Mouse (Mus musculus) lung, postnatal 0 days (tissue): Measurements from ENCODE around the gene Akr1c18. TPM values are rescaled to one million over a fixed set of nuclear protein-coding genes. Genes with fewer than 3 reads are reported as not detected.
"Not testable (repeated sequence)": the region's sequence is repeated elsewhere in the genome, so short reads cannot be mapped to it uniquely, and the experiment has no call there.

Source experiments
- ATAC-seq: fragments of 200-750 bp; cut with Nextera tagmentation; 2 replicates; pipeline ENCODE4 v1.8.0; 2017; ENCODE audit warnings: moderate library complexity
- DNase-seq: peaks from one replicate; pipeline ENCODE4 v3.0.0-alpha.2; 2016; ENCODE audit warnings: low spot score
- H3K27ac ChIP-seq: fragments of 300-500 bp; sonication (generic); 2 replicates; pipeline ENCODE4 v1.5.1; 2014; ENCODE audit warnings: antibody characterized with exemption, mild to moderate bottlenecking, low read length, mixed read lengths
- H3K27me3 ChIP-seq: fragments of 300-500 bp; sonication (generic); replicated peaks from 2 replicates; pipeline ENCODE4 v1.6.1; 2014; ENCODE audit warnings: low read length, mixed read lengths; ENCODE audit not compliant: insufficient read depth
- H3K36me3 ChIP-seq: fragments of 300-500 bp; sonication (generic); 2 replicates; pipeline ENCODE4 v1.6.1; 2014; ENCODE audit warnings: low read length, mixed read lengths; ENCODE audit not compliant: insufficient read depth
- H3K4me1 ChIP-seq: fragments of 300-500 bp; sonication (generic); 2 replicates; pipeline ENCODE4 v1.6.1; 2014; ENCODE audit warnings: antibody characterized with exemption, low read depth, low read length, mixed read lengths; ENCODE audit not compliant: insufficient read depth
- H3K4me2 ChIP-seq: fragments of 300-500 bp; sonication (generic); replicated peaks from 2 replicates; pipeline ENCODE4 v1.6.1; 2014; ENCODE audit warnings: low read depth, mild to moderate bottlenecking, low read length, moderate library complexity, mixed read lengths
- H3K4me3 ChIP-seq: fragments of 300-500 bp; sonication (generic); 2 replicates; pipeline ENCODE4 v1.5.1; 2014; ENCODE audit warnings: low read depth, low read length
- H3K9ac ChIP-seq: fragments of 300-500 bp; sonication (generic); replicated peaks from 2 replicates; pipeline ENCODE4 v1.6.1; 2014; ENCODE audit warnings: low read depth, mild to moderate bottlenecking
- H3K9me3 ChIP-seq: fragments of 300-500 bp; sonication (generic); 2 replicates; pipeline ENCODE4 v1.6.1; 2016; ENCODE audit warnings: low read length, mixed read lengths
- CTCF ChIP-seq: IDR thresholded peaks from 2 replicates; pipeline ENCODE4 v1.5.1; 2016; ENCODE audit warnings: antibody characterized with exemption, mild to moderate bottlenecking
- EP300 ChIP-seq: IDR thresholded peaks from 2 replicates; pipeline ENCODE4 v1.6.1; 2016; ENCODE audit warnings: antibody characterized with exemption, mild to moderate bottlenecking, control low read depth
- WGBS: fragments of 180-500 bp; shearing (Covaris S2); extraction: QIAGEN DNeasy Blood & Tissue Kit; methylation state at CpG from one replicate; pipeline ENCODE4 v1.1.7; 2014; 5-methylcytosine and 5-hydroxymethylcytosine counted together
- polyA plus RNA-seq: library from polyadenylated mRNA; unstranded; fragments of >200 nt; fragmentation: Nextera tagmentation; extraction: Ambion mirVana; gene quantifications from 2 replicates; pipeline ENCODE4 v1.2.1, GENCODE M21; 2015

Gene Akr1c18
- polyA plus RNA-seq, 1 experiment from 2014 or later: 0.37 TPM

DNA sequence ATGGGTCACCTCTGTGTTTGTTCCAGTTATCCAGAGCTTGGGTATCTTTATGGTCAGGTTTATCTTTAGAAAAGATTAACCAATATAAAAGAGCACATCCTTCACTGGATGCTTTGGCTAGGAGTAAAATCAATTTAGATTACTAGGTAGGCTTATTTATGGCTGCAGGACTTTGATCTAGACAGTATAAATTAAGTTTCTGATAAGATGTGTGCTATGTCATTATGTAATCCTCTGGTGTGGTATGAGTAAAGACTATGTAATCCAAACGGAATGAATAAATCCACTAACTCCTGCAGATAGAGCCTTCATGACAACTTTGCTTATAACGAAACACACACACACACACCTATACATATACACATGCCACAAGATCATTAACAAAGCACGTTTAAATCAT is 18.7 kb downstream of the Akr1c18 start:
- Histone ChIP-seq H3K4me2 (no peak overlapping the region), H3K36me3 (no peaks in the 10 kb centered on the region), H3K27me3 (no peaks in the 10 kb centered on the region), H3K4me3 (no peak overlapping the region), H3K27ac (no peak overlapping the region), H3K4me1 (no peaks in the 10 kb centered on the region), H3K9me3 (no peaks in the 10 kb centered on the region), H3K9ac (no peak overlapping the region)
- DNase-seq: no peak
- ATAC-seq: no peak
- TF ChIP-seq CTCF: no peak
- TF ChIP-seq EP300: no peak
- WGBS: 38% methylated on average over 3 of the region's 3 CpGs

DNA sequence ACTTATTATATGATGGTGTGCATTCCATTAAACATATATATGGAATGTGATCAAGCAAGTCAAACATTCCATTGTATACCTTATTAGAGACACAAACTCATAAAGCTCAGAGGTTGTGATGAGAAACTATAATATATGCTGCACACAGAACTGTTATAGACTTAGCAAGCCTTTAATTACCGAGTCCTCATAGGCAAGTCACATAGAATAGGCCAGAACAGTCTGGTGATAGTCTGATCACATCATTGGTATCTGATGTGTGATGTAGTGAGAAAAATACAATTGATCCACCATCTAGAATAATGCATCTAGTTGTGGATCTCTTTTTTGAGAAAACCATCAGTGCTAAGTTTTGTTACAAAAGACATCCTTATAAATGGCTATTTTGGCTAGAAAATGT is 19.1 kb downstream of the Akr1c18 start:
- WGBS: 82% methylated on average over 1 of the region's 1 CpGs

DNA sequence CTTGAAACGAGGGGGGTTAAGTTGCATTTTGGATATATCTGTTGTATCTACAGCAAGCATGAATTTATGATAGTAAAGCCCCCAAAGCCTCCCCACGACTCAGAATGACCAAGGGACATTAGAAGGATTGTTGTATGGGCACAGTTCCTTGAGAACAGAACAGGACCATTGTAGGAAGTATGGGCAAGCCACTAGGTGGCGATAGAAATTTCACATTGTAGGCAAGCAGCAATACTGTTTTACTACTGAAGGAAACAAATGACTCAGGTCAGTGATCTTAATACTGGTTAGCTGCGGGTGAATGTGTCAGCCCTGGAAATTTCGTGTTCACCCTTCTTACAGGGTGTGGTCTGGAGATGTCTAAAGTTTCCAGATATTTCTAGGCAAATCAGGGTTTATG is 21.4 kb downstream of the Akr1c18 start:
- peak; percentile 49 for DNase-seq
- no peaks in the 10 kb centered on the region for H3K4me1 ChIP-seq
- no peaks in the 10 kb centered on the region for H3K9me3 ChIP-seq
- ATAC-seq: no peak
- H3K27ac ChIP-seq: no peak overlapping the region
- no peak overlapping the region for H3K9ac ChIP-seq
- no peak overlapping the region for H3K4me2 ChIP-seq
- peak; percentile 72 for TF ChIP-seq CTCF
- TF ChIP-seq EP300: no peak
- H3K4me3 ChIP-seq: no peak overlapping the region
- no peaks in the 10 kb centered on the region for H3K27me3 ChIP-seq
- no peaks in the 10 kb centered on the region for H3K36me3 ChIP-seq
- 31% methylated on average over 5 of the region's 5 CpGs for WGBS

More for the DNA sequence above, 19.1 kb downstream of the Akr1c18 start:
- DNase-seq (no peak), ATAC-seq (no peak)
- Histone ChIP-seq H3K27ac (no peak overlapping the region), H3K36me3 (no peaks in the 10 kb centered on the region), H3K4me1 (no peaks in the 10 kb centered on the region), H3K9me3 (no peaks in the 10 kb centered on the region), H3K27me3 (no peaks in the 10 kb centered on the region), H3K4me2 (no peak overlapping the region), H3K9ac (no peak overlapping the region), H3K4me3 (no peak overlapping the region)
- TF ChIP-seq EP300: no peak
- TF ChIP-seq CTCF: no peak

DNA sequence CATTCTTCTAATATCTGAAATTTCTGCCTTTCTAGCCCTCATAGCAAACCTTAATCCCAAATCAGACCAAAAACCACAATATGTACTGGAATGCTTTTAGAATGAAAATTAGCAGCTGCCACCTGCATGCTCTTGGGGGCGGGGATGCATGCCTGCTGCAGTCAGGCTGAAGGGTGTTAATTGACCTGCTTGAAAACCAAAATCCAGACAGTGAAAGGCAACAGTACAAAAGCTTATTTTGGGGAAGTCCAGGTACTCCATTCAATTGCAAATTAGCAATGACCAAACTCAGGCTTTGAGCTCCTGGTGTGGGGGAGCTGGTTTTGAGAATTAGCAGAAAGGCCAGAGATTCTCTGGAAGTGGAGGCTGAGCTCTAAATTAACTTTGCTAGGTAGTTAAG is 24.6 kb downstream of the Akr1c18 start:
- not testable (repeated sequence) for H3K27ac ChIP-seq, H3K9me3 ChIP-seq, H3K27me3 ChIP-seq, H3K4me1 ChIP-seq, ATAC-seq, H3K4me2 ChIP-seq, H3K4me3 ChIP-seq, H3K9ac ChIP-seq, H3K36me3 ChIP-seq, DNase-seq
- WGBS: 74% methylated on average over 1 of the region's 1 CpGs

DNA sequence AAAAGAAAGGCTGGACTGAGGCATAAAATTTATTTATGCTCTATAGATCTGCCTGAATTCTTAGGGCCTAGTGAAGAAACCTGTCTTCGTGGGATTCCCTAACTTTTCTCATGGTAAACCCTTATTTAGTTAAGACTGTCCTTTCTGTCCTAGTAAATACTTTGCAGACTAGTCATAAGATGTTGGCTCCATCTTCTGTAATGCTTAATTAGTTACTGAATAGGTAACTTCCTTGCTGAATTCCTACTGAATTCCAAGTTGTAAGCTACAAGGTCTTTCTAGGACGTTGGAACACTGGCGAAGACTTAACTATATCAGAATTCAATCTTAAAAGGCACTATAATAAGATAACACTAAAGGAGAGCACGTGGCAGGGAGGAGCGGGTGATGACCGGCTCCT is 26.0 kb downstream of the Akr1c18 start:
- not testable (repeated sequence) for H3K9me3 ChIP-seq, H3K27ac ChIP-seq, H3K4me1 ChIP-seq, H3K4me3 ChIP-seq, H3K27me3 ChIP-seq, DNase-seq, H3K9ac ChIP-seq, H3K36me3 ChIP-seq, H3K4me2 ChIP-seq, ATAC-seq
- WGBS: 90% methylated on average over 6 of the region's 6 CpGs

DNA sequence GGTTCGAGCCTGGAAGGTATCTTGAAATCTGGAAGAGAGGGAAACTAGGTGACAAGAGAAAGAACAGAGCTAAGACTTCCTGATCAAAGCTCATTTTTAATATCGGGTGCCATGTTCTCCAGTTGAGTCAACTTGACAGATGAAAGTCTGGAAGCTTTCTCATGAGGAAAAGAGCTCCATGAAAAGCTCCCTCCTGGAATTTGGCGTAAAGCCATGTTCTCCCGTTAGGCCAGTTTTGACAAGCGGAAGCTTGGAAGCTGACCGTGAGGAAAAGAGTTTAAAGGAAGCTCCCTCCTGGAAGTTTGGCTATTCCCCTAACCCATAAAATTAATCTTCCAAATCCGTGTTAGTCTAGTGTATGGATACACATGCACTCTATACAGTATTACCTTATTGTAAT is 27.3 kb downstream of the Akr1c18 start:
- TF ChIP-seq EP300 (no peak), CTCF (no peak)
- ATAC-seq: no peak
- Histone ChIP-seq H3K9me3 (no peaks in the 10 kb centered on the region), H3K4me2 (no peak overlapping the region), H3K4me1 (no peaks in the 10 kb centered on the region), H3K36me3 (no peaks in the 10 kb centered on the region), H3K9ac (no peak overlapping the region), H3K27ac (no peak overlapping the region), H3K27me3 (no peaks in the 10 kb centered on the region), H3K4me3 (no peak overlapping the region)
- DNase-seq: no peak
- 65% methylated on average over 7 of the region's 7 CpGs for WGBS

DNA sequence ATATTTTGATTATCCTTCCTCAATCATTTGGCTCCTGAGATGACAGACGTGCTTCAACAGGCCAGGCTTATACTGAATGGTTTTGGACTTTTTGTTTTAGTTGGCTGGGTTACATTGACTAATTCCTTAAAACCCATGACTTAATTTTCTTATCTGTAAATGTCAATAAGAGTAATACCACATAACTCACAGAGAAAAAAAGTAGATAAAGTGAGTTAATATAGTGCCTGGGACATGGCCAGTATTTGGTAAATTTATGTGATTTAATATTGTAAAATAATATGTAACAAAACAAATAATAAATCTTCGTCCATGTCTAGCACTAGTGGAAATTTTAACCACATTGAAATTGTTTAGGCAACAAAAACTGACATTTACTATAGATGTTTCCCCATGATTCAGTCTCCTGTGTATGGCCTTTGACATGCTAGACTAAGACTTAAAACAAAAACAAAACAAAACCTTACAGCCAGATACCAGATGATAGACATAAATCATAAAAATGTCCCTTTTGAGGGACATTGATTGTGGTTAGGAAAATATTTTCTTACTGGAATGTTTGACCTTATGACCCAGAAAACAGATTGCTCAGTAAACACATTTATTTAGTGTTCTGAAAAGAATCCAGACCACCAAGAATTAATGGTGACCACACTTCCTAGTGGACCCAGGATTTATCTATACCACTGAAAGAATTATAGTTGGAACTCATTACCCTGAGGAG is 31.1 kb downstream of the Akr1c18 start:
- TF ChIP-seq CTCF (no peak), EP300 (no peak)

More for the DNA sequence above, 31.1 kb downstream of the Akr1c18 start:
- no peak overlapping the region for H3K4me3 ChIP-seq
- no peak overlapping the region for H3K4me2 ChIP-seq
- no peaks in the 10 kb centered on the region for H3K4me1 ChIP-seq
- H3K27ac ChIP-seq: no peak overlapping the region
- 43% methylated on average over 2 of the region's 2 CpGs for WGBS
- no peaks in the 10 kb centered on the region for H3K9me3 ChIP-seq
- ATAC-seq (no peak), DNase-seq (no peak)
- H3K9ac ChIP-seq: no peak overlapping the region
- no peaks in the 10 kb centered on the region for H3K36me3 ChIP-seq
- no peaks in the 10 kb centered on the region for H3K27me3 ChIP-seq
